Mouse (Mus musculus) kidney, postnatal 25 days (tissue): ENCODE data around the gene Nav2.

Source experiments
- DNase-seq, 2 experiments: peaks; one replicate each; pipeline ENCODE4 v3.0.0; 2021; ENCODE audit warnings: mixed read lengths in 2 of 2

Nav2 gene

DNA sequence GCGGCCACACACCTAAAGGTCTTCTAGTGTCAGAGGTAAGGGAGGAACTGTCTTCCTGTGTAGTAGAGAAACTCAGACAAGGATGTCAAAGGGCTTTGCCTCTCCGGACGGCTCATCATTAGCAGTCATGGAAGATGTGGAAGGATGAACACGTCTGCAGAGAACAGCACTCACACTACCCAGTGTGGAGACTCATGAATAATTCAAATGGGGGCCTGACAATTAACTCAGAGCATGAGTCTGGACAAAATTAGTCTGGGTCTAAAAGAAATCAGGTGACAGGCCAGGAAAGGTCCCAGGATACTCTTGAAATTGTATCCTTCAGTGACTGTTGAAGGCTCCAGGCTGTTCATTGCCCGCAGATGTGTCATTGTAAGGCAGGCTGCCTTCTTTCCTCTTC, 17.5 kb upstream of the Nav2 start:
- DNase-seq, result no peak

DNA sequence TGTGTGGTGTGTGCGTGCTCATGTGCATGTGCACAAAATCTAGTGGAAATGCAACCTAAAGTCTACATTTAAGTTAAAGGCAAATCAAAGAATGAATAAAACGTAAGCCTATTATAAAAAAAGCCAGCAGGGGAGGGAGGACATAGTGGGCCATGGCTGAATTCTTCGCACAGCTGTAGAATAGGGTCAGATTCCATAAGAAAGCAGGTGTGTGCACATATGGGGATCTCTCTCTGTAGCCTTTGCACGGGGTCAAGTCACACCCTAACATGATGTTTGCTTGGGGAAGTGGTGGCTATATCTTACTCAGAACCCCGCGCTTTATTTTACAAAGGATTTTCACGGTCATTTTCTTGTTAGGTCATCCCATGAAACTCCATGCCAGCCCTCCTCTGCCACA, 15.4 kb upstream of the Nav2 start:
- peak in 1 of 2 experiments; percentile 9 for DNase-seq

DNA sequence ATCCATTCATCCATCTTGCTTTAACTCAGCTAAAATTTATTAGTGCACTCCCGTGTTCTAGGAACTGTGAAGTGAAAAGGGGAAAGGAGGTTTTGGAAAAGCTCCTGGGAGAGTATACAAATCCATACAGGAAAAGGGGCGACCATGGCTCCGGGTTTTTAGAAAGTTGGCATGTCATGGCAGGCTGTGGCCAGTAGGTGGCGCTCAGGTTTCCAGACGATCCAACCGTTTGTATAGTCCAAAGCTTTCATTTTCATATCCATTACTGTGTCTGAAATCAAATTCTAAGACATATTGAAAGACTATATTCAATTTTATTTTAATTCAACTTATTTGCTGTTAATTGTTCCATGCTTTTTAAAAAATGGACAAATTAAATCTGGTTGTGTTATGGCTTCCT, 14.4 kb upstream of the Nav2 start:
- peak; percentile 48 to 70 for DNase-seq

DNA sequence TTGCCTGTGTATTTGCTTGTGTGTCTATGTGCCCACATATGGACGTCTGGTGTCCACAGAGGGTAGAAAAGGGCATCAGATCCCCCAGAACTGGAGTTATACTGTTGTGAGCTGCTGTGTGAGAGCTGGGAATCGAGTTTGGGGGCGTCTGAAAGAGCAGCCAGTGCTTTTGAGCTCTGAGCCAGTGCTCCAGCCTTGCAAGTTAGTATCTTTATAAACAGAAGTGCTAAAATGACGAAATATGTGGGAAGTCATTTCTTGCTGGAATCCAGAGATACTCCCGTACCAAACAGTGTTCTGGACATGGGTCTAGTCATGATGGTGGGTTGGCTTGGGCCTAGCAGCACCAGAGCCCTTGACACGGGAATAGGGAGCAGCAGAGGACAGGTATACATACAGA, 13.8 kb upstream of the Nav2 start:
- peak in 1 of 2 experiments; percentile 14 for DNase-seq

DNA sequence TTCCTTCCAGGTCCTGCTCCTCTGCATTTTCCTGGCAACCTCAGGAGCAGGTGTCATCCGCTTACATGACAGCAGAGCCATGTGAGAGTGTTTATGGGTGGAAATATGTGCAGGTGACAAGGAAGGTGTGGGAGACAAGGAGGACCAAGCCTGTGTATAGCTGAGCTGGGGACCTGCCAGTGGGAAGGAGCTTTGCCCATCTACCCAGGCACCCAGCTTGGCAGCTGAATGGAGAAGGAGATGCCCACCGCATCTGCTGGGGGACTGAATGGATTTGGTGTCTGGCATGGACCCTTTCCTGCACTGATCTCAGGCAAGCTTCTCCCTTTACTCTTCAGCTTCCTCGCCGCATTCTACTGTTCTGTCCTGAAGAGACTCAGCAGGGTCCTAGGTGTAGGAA, 13.0 kb upstream of the Nav2 start:
- no peak for DNase-seq

DNA sequence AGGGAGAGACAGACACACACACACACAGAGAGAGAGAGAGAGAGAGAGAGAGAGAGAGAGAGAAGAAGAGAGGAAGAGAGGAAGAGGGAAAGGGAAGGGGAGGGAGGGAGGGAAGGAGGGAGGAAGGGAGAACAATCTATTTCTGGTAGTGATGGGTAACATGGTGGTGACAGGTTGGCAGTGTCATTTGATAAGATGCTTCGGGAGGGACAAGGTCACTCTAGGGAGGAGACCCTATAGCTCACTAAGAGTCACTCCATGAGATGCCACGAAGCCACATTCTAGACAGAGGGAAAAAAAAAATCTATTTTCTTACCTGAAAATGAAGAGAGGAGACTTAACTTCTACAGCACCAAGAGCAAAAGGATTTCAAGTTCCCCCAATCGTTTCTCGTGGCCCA, 12.5 kb upstream of the Nav2 start:
- DNase-seq, result no peak

DNA sequence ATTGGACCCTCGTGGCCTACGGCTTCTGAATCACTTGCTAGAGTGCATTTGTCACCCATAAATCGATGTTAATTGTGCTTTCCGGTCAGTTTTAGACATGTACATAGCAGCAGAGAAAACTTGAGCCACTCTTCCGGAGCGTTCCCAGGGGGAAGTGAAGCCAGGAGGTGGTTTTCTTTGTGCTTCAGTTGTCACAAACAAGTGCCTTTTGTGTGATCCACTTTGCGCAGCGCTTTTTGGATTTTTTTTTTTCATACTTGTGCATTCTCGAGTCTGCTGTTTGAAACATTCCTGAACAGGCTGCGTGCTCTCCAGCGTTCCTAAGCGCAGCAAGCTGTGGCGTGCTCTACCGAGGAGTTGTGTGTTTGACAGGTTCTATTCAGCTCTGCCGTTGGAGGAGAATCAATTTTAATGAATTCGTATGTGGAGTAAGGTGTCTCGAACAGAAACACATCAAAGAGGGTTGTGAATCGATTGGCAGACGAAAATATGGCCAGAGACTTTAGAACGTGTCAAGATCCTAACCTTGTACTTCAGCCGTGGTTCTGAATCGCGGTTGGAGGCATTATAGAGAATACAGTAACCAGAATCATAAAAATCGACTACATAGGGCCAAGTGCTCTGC, 10.9 kb upstream of the Nav2 start:
- no peak for DNase-seq

DNA sequence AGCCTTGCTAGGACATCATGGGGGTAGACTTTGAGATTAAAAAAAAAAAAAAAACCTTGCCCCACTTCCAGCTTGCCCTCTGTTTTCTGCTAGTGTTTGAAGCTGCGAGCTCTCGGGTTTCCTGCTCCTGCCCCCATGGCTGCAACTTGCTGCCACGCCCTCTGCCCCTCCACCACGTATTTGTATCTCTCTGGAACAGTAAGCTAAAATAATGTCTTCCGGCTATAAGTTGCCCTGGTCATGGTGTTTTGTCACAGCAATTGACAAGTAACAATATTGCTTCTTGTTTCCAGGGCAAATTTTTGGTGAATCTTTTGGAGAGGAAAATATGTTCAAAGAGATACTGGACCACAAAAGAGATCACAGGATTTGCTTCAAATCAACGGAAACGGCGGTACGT, 10.1 kb upstream of the Nav2 start:
- DNase-seq, result no peak

DNA sequence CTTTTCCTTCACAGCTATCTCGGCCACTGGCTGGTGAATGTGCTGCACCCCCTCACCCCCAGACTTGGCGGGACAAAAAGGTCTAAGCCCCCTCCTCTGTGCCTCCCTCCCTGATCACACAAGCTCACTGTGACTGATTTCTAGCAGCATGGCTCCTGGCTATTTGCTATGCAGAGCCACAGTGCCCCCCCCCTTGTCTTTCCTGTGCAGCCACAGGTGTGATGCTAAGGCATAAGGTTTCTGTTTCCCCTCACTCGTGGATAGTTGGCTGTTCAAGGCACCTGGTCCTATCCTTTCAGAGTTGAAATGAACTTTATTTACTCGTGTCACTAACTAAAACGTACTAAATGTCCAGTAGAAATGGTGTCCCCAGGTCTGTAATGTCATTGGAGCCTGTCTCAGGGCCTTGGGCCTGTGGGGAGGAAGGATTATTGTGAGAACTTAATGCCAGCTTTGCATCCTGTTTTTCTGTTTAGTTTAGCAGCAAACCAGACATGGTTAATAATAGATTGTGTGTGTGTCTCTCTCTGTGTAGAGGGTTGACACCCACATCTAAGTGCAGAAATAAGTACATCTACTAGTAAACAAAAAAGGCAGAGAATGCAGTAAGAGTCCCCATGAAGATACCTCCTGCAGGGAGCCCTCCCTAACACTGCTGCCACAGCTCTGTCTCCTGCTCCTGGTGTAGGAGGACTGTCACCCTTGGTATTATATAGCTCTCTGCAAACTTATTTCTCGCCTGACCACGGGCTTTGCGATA, 7.9 kb upstream of the Nav2 start:
- peak in 1 of 2 experiments; percentile 19 for DNase-seq

DNA sequence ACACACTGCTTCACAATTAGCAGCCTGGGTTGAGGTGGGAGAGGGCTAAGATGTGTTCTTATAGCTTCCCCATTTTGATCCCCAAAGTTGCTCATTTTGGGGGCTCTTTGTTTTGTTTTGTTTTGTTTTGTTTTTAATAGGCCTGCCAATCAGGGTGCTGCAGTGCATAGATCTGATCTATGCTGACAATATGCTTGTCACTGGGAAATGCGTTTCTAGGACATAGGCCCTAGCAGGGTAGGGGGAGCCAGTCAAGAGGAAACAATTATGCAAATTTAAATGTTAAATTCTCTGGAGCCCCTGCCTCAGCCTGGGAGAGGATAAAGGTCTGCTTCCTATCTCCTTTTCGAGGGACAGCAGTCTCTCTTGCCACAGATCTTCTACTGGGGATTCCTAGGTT, 6.1 kb upstream of the Nav2 start:
- no peak for DNase-seq

DNA sequence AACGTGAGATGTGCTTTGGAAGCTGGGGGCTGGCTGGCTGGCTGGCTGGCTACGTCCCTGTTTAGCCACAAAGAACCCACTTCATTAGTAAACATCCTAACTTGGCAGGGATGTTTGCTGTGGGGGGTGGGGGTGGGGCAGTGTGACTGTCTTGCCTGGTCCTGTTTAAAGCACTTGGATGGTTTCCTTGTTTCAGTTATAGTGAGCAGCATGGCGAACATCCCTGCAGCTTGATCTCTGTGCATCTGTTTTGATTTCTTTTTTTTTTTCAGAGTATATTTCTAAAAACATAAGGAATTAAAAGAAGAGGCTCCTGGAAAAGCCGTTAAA, 791 bp downstream of the Nav2 start:
- DNase-seq, result no peak

DNA sequence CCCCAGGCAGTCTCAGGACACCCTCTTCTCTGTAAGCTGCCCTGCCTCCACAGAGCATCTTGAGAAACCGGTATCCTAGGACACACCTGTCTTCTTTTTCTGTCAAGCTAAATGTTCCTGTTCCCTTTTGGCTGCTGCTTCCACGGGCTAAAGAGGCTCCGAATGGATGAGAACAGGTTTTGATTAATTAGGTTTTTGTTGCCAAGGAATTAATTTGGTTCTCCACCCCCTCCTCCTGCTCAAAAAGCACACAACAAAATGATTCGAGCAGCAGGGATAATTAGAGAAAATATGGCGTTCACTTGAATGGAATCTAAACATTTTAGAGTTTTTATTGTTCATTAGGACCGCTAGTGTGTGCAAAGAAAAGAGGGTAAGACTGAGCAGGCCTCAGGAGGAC, 1.8 kb downstream of the Nav2 start:
- no peak for DNase-seq

DNA sequence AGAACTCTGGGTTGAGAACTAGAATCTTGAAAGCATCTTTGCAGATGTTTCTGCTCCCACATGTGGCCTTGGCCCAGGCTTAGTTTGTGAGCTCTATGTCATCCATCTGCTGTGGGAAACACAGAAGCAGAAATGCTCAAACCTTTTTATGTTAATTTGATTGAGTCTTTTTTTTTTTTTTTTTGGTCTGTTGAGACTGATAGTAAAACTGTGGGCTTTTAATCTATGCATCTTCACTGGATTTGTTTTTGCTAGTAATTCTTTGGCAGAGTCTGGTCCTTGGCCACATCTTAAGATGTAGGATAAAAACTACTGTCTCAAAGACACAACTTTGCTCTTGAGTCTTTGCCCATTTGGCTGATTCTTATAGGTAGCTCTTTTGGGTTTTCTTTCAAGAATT, 2.6 kb downstream of the Nav2 start:
- DNase-seq, result no peak

DNA sequence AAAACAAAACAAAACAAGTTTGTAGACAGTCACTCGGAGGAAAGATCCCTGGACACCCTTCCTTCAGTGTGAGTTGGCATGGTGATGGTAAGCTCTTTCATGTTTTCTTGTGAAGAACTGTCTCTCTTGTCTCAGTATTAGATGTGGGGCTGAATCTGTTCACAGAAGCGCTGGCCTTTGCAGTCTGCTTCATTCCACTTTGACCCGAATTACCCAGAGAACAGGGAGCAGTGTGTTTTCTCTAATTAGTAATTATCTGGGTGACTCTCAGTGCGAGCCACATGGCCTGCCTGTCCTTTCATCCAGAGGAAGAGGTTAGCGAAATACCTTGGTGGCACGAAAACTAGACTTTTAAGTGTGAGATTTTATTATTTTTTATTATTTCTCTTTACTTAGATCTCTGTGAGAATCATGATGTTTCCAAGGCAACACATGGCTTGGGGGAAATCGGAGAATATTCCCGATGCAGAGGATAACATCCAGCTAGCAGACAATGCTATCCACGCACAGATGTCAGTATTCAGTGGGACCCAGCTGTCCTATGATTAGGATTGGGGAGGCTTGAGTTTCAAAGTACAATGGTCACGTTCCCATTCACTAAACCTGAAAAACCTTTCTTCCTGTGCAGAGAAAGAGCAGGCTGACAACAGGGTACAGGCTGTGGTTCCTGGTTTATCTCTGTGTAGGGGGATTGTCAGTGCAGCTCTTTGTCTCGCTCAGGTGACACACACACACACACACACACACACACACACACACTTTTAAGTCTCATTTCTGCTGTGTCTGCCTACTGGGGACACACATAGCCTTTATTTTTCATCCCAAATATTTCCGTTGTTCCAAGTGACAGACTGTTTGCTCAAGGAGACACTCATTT, 6.4 kb downstream of the Nav2 start:
- DNase-seq, result no peak

DNA sequence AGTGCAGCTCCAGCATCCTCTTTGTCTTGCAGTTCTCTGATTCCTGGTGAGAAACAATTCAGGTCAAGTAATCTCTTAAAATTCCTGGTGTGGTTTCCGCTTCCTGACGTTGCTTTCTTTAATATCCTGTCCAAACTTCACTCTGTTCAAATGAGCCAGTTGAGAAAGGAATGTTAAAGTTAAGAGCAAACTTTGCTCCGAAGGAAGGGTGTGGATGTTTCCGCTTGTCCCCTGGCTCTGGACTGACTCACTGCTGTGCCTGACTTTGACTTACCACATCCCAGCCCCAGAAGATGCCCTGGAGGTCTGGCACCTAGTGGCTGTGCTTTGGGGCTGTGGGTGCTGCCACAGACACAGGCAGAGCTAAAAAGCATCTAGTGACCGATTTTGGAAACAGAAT, 8.9 kb downstream of the Nav2 start:
- no peak for DNase-seq

DNA sequence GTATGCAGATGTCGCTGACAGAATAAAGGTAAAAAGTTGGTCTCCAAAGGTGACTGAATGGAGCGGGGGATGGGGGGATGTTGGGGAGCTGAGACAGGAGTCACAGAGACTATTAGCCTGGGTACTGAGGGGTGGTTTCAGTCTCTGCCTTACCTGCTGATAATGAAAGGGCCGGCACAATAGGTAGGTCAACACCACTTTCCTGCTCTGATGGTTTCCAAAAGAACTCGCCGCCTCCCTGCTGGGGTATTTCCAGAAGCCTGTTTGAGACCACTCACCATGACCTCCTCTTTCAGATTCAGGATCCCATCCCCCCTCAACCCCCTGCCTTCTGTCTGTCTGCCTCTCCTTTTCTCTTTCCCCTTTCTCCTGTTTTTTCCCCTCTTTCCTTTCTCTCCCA, 9.5 kb downstream of the Nav2 start:
- DNase-seq, result no peak

DNA sequence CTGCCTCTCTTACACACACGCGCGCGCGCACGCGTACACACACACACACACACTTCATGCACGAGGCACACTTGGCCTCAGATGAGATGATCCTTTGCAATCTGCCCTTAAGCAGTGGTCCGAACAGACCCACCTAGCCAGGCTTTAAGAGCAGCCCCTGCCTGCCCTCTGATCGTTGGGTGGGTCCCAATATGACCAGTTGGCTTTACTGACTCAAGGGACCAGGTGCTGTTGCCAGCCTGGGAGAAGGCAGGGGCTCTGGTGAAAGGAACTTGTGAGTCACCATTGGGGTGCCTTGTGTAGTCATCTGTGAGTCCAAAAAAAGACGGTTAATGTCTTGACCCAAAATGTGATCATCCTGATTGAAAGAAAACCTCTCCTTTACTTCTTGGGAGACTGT, 9.9 kb downstream of the Nav2 start:
- no peak for DNase-seq

DNA sequence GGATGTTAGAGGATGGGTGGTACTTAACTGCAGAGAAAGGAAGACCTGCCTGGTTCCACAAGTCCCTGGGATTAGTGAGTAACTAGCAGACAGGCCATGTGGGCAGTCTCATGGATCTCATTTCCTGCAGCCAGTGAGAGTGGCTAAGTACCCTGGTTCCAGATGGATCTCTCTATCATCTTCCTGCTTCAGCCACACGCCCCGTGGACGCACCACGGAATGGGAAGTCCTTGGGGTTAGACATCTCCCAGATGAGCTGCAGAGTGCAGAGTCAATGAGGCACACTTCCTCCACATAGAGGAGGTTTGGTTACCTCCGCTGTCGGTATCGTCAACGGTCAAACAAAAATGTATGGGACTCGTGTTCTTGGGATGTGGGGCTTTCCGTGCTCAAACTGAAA, 15.1 kb downstream of the Nav2 start:
- DNase-seq, result no peak

DNA sequence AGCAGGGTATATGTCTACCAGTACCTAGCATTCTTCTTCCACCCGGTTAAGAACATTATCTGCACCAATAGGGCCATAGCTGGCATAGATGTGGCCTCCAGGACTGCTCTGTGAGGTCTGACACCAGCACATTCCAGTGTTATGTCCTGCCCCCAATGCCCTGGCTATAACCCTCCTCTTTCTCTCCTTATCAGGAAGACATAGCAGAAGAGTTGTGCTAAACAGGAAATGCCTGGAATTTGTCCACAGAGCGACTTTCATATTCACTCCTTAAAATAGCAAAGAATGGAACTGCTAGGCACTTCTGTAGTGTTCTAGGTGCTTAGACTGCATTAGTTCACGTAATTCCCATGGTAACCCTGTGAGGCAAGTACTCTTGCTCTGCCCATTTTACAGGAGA, 16.7 kb downstream of the Nav2 start:
- peak; percentile 18 to 46 for DNase-seq

DNA sequence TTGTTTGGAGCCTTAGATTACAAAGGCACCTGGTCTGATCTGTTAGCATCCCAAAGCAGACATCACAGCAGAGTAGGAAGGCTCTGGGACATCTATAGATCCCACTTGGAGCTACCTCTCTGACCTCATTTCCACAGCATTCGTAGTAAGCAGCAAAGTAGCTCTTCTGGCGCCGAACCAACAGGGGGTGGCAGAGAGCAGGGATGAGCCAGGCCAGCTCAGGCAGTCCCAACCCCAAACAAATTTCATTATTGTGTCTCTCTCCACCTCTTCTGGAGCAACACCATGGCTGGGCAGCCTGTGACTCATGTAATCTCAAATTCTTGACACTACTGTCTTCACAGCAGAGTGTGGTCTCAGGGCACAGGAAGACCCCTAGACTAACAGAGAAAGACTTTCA, 19.8 kb downstream of the Nav2 start:
- DNase-seq, result peak; percentile 65 to 70

DNA sequence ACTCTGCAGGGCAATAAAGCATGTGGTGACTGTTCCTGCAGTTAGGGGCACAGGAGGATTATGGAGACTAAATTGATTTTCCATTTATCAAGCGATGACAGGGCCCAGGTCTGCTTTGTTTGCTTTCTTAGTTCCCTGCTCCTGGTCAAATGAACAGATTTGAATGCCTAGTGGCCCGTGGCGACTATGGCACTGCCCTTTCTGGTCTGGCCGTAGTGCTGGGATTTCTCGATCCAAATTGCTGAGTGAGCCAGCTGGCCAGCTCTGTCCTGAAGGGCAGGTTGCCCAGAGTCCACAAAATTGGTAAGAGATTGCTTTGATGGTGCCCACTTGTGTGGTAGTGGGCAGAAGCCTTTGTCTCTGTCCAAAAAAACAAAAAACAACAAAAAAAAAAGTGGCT, 21.9 kb downstream of the Nav2 start:
- DNase-seq, result peak; percentile 67 to 76

DNA sequence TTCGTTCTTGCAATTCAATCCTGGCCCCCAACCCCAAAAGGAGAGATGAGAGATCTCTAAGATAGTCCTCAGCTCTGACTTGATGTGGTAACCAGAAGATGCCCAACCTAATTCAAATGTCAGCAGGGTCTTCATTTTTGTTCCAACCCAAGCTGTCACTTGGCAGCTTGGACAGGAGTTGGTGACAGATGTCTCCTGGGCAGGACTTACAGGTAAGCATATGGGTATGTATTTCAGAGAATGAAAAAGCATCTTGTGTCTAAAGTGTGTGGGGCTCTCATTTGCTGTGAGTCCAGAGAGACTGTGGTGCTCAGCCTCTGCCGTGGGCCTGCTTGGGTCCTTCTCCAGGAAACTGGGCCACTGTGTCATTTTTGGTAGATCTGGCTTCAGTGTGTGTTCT, 23.6 kb downstream of the Nav2 start:
- DNase-seq, result no peak

DNA sequence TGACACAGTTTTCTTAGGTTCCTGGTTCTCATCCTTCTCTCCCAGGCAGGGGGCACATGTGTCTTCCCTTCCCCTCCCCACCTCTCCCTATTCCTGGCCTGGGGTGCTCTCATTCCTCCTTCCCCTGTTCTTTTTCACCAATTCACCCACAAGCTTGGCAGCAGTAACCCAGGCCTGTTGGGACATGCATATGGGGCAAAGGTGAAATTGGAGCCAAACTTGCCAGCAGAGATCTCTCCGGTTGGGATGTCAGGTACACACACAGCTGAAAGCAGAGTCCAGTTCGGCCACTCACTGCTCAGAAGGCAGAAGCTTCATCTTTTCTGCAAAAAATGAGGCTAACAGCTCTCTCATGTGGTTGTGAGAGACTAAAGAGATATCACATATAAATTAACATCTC, 26.3 kb downstream of the Nav2 start:
- peak; percentile 18 to 66 for DNase-seq

DNA sequence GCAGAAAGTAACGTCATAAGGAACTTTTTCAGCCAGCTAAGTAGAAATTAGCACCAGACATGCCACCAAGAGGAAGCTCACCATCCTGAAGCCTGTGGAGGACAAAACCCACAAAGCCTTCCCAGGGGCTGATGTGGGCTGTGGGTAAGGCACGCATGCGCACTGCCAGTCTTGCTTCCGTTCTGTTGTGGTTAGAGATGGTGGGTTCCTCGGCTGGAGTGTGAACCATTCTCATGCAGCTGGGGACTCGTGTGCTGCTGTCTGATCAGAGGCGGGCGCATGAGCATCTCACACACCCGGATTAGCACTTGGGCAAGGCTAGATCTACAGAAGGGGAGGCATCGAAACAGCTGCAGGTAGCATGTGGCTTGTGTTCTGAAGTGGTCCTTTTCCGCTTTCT, 29.0 kb downstream of the Nav2 start:
- no peak for DNase-seq
